Mouse (Mus musculus) cerebellum, adult 2 months (tissue): ENCODE results near the gene Serpina3b.

Experiments
- CTCF ChIP-seq: fragments of 200-500 bp; IDR thresholded peaks from 2 replicates; pipeline ENCODE4 v1.5.1; 2011; ENCODE audit warnings: low read depth, mild to moderate bottlenecking, control low read depth, low read length, moderate library complexity, borderline replicate concordance; ENCODE audit not compliant: insufficient read depth
- POLR2A ChIP-seq: fragments of 200-500 bp; IDR thresholded peaks from 2 replicates; pipeline ENCODE4 v1.6.1; 2011; ENCODE audit warnings: low read length, control low read depth, borderline replicate concordance; ENCODE audit not compliant: insufficient read depth

DNA sequence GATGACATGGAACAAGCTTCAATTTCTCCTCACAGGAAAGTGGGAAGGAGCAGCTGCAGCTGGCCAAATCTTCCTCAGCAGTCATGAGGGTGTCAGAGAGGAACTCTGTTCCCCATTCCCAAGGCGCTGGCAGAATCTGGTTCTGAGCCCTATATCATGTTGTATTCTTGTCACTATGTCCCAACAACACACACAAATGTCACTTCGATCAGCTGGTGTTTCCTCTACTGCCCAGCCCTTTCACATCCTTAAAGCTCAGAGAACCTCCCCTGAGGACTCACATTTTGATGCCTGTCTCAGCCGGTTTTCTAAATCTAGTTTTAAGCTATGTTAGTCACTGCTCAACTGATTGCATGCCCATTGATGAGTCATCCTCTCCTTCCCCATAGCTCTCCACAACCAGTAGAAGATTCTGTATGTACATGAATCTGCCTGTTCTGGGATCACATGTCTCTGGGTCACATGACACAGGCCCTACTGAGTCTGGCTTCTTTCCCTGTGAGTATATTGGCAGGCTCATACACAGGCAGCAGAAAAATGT, 58.3 kb downstream of the Serpina3b start:
- TF ChIP-seq CTCF, result no peak
- no peak for TF ChIP-seq POLR2A
